Mouse (Mus musculus) adrenal gland, adult 2 months (tissue): ENCODE data around the gene Hhat. TPM values are rescaled to one million over a fixed set of nuclear protein-coding genes. Genes with fewer than 3 reads are reported as not detected.
A peak's percentile ranks its signal among the peaks of the same experiment; 100 is the strongest.

Source experiments
- DNase-seq: peaks from one replicate; pipeline ENCODE4 v3.0.0; 2021
- polyA plus RNA-seq: library from polyadenylated mRNA; depleted of rRNA; stranded (reverse); fragments of >200 nt; gene quantifications from 2 replicates; pipeline ENCODE4 v1.2.3, GENCODE M21; 2012
- total RNA-seq, 2 experiments: library from RNA; stranded (reverse); gene quantifications; 2 replicates each; pipeline ENCODE4 v1.2.3; 2021

Hhat gene
- total and polyA plus RNA-seq, 3 experiments = 4.9 to 12.8 (median 5.6) TPM

DNA sequence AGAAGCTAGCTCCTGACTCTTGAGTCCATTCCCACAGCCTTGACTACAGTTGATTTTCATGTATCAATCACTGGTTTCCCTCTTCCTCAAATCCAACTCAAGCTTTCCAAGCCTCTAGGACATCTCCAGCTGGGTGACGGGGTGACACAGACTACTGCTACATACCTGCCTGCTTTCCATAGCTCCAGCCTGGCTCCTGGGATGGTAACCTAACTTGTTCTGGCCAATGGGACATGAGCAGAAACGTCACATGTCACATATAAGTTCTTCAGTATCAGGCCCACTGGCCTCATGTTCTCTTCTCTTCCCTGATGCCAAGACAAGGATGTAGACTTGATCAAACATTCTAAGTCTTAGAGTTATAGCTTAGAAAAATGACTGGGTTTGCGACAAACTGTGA, 220.5 kb downstream of the Hhat start:
- no peak for DNase-seq

DNA sequence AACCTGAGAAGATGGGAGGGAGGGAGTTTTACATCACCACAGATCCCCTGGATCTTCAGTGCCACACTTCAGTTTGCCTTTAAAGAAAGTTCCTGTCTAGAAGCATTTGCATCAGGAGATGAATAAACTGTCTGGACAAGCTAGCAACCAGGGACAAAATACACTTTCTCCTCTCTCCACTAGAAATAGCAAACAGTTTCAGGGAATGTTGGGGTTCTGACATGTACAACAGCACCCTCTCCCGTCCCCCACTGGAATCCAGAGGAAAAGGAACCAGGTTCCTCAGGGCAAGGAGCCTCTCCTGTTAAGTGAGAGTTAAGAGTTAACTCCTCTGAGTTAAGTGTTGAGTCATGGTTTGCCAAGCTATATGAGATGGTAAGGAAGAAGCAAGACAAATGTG, 224.2 kb downstream of the Hhat start:
- DNase-seq = no peak

DNA sequence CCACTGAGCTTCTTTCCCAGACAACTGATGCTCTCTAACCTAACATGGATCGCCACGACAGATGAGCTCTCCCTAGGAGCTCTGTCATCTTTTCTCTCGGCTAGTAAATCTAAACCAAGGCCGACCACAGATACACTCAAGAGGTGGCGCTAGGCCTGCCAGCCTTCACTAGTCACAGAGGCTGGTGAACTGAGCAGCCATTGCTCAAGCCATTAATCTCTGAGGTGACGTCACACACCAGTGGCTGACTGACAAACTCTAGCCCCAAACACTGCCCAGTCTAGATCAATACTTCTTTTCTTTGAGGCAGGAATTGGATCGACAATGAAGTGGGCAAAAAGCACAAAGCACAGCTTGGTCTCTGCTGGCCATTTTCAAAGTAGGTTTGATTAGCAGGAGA, 226.1 kb downstream of the Hhat start:
- no peak for DNase-seq

DNA sequence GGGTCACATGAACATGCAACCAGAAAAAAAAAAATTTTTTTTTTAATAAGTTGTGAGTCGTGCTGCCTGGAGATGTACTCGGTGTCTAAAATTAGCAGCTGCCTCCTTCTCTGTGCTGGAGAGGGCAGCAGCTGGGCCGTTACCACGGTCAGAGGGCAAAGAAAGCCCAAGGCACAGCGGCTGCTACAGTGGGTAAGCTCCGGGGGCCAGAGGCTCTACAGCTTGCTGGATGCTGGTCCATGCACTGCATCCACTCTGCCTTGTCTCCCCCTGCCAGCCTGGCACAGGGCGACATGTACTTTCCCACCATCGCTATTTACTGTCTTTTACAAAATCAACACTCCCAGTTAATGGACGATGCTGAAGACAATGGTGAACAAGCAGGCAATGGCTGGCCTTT, 226.9 kb downstream of the Hhat start:
- DNase-seq = no peak

DNA sequence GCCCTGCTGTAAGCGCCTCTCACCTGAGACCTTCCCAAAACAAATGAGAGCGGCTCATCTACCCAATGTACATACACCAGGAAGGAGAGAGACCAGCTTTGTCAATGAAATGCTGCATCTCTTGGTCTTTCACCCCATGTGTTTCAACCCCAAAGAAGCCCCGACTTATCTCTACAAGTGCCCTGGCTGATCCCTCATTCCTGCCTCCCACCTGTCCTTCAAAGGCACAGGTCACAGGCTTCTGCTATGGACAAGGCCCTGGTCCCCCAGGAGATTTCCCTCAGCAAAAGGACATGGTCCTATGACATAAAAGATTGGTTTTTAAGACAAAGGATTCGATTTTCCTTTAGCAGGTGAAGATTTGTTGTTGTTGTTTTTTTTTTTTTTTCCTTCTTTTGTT, 227.3 kb downstream of the Hhat start:
- no peak for DNase-seq

DNA sequence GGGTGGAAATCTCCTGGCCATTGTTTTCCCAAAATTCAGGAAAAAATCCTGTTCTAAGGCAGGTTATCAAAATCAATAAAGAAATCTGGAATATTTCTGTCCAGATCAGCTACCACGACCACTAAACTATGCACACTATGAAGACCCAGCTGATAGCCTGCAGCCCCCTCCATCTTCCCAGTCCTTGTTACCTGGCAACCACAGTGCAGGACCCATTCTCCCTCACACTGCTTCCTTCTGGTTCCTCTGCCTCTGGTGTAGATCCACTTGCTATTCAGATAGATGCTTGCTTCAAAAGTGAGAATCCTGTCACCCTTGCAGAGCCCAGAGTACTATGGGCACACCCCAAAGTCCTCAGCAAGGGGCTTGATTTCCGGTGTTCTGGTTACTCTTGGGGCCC, 228.9 kb downstream of the Hhat start:
- DNase-seq = no peak

- no peak for DNase-seq
Observed at GRCm38 (mm10) chr1:192537169-192537568, 233.9 kb downstream of the Hhat start.

- no peak for DNase-seq
Observed at GRCm38 (mm10) chr1:192536440-192536839, 234.6 kb downstream of the Hhat start.

DNA sequence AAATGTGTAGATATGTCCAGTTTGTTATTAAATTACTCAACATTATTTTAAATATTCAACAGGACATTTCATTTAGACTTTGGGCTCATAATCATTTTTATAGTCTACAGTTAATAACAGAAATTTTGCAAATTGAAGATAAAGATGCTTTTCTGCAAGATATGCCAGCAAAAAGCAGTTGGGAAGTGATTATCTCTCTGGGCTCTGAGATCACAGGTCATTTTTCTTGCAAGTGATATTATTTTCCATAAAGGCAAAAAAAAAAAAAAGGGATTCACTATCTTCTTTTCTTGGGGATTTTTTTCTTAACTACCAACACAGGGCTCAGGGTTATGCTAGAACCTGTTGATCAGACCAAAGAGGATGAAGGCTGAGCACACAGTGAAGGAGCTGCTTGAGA, 238.0 kb downstream of the Hhat start:
- DNase-seq = no peak

DNA sequence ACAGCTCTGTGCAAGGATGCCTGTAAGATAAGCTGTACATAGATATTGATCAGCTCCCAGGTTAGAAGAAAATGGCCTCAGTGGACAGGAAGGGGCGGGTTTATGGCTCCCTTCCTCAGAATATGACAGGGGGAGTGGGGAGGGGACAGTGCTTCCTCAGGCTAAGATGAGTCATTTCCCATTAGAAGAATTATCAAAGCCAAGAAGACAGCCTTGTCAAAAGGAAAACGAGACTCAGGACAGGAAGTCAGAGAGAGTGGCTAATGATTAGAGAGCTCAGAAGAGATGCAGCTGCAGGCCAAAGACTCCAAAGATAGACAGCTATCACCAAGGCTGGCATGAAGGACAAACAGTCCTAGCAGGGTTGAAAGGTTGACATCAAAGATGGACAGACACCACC, 238.8 kb downstream of the Hhat start:
- no peak for DNase-seq

DNA sequence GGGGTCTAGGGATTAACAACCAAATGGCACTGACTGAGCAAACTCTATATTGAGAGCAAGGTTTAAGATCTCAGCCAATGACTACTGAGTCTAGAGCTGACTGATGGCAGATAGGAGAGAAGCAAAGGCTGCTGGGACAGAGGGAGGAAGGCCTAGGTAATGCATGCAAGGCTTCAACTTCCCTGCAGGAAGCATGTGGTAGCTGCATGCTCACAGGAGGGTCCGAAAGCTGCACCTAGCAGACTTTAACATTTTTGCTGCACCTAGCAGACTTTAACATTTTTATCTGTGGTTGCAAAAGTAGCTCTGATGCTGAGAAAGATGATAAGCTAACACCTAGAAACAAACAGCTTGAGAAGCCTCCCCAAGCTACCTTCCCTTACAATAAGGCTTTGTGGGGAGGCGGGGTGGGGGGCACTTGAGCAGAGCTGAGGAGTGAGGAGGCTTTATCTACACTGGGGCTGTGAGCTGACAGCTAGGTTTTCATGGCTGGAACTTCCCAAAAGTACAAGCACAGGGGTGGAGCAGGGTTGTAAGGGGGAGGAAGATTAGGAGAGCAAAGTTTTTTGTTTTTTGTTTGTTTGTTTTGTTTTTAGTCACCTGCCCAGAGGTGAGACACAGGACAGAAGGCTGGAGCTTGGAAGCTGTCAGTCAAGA, 239.4 kb downstream of the Hhat start:
- no peak for DNase-seq

DNA sequence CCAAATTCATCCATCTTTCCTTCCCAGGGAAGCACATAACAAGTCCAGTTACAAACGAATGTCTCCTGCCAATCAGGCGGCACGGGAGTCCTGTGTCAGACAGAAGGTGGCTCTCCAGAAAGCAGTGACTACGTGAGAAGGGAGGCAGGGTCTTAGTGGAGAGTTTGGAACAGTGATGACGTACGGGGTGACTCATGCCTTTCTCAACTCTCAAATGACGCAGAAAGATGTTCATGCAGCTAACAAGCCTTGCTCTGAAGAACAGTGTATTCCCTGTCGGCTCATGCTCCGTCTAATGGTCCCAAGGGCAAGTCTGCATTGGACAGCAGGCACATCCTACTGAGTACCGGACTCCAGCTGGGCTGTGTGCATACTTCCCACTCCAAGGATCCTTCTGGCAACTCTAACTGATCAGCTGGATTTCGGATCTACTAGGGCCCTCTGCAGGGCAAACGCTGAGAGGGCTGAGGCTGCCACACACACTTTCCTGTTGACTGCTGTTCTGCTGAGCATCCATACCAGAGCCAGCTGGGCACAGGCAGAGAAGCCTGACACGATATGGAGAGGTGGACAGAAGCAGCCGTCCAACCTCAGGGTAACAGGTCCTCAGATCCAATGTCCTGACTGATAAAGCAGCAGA, 245.2 kb downstream of the Hhat start:
- DNase-seq = no peak

DNA sequence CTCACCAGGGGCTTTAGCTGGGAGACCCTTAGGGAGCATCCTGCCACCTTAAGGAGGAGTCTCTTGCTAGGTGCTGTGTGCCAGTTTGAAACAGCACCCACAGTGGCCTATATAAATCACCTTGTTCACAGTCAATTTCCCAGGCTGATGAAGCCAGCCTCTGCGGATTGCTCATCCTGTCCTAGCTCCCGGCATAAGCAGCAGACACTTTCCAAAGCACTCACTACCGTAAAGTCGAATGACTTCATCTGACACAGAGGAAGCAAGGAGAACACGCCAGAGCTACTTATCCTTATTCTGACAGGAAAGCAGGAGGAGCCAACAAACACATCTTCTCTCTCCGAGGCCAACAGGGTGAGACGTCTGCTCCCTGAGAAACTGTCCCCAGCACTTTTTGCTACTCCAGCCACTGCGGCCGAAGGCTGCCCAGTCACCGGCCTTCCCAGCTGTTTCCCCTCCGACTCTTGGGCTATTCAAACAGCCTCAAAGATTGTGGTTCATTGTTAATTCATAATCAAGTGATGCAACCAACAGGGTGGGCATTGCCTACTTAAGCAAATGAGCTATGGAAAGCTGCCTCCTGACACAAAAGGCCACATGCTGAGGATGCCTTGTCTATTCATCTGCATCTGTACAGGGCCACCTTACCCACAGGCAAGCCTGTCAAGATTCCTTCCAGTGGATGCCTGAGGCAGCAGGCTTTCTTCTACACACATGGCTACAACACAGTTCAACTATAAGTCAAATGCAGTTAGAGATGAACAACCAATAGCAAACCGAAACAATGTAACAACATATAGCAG, 248.4 kb downstream of the Hhat start:
- DNase-seq = no peak

GRCm38 (mm10) chr1:192520836-192521435, 250.1 kb downstream of the Hhat start:
- no peak for DNase-seq

- DNase-seq = no peak
Observed at GRCm38 (mm10) chr1:192519713-192520112, 251.3 kb downstream of the Hhat start.

- no peak for DNase-seq
Observed at GRCm38 (mm10) chr1:192515373-192515772, 255.7 kb downstream of the Hhat start.

- no peak for DNase-seq
Observed at GRCm38 (mm10) chr1:192512821-192513220, 258.2 kb downstream of the Hhat start.

GRCm38 (mm10) chr1:192503651-192504050, 267.4 kb downstream of the Hhat start:
- DNase-seq = no peak

DNA sequence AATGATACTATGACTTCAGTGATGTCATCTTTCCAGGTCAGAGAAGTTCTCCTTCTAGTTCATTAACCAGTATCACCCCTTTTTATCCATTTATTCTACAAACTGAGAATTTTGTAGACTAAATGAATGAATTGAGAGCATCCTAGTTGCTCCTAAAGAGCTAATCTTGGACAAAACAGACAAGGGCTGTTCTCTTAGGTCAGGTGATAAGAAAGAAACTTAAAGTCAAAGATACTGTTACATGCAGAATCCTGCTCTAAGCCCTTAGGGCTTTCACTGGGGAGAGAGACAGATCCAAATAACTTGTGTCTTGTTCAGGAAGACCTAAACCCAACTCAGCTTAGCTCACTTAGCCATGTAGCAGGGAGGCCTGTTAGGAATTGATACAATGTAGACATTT, 268.2 kb downstream of the Hhat start:
- no peak for DNase-seq

GRCm38 (mm10) chr1:192502016-192502415, 269.0 kb downstream of the Hhat start:
- peak; percentile 52 for DNase-seq

DNA sequence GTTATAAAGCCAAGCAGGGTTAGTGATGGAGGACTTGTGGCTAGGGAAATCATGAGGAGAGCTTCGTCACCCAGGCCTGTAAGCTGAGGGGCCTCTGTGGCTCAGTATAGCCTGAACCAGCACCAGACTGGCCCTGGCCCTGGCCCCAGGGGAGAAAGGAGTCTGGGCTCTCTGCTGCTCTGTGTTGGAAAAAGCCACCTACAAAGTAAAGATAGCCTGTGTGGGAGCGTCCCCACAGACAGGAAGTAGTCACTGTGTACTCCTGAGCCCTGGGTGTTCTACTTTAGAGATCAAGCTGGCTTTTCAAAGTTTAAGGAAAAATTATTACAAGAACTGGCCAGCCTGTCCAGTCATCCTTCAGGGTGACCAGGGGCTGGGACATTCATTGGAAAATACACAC, 273.5 kb downstream of the Hhat start:
- no peak for DNase-seq

DNA sequence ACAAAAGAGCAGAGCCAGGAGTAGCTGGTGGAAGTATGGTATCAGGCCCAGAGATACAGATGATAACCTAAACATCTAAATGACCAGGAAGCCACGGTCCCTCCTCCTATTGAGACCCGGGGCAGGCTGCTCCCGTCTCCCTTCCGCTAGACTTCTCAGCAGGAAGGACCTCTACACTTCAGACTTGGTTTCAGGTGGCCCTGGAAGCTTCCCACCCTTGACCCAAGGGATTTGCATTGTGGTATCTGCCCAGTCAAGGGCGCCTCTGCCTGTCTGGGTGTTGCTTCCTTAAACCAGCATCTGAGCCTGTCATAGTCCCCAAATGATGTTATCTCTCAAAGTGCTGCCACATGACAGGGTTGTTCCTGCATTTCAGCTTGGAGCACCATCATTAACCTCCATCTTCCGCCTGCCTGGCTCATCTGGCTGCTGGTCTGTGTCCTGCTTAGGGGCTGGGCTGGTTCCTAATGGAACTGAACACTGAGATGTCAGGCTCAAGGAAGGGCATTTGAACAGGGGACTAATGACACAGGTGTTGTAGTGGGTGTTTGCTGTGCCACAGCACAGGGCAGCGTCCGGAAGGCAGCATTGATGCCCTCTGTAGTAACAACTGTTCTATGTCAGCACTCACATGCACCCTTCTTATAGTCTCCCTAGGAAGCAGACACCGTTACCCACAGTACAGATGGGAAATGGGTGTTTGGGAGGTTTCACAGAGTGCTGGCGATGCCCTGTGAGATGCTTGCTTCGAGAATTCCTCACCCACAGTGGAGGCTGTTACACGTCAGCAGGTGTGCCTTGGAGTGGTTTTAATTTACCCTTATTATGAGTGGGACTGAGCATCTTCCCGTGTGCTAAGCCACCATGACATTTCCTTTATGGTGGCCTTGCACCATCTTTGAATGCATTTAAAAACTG, 280.9 kb downstream of the Hhat start:
- no peak for DNase-seq
